Comparison of ENCODE assay signal across 10 mouse cellular contexts in genomic region chr16:77238358-77239175, GRCm38 (mm10).
DNase-seq lines count a peak whose midpoint lies in the region; ATAC-seq and TF ChIP-seq lines count a peak whose summit lies in the region.
"Had no signal": no experiment of that assay in that cellular context is flagged by ENCODE, and none has a peak within 500 bp of the region (broad histone marks: within the 10 kb centered on the region; RNA-seq: fewer than 3 reads in every experiment).

No protein-coding gene starts in this region.

- no peak for TF ChIP-seq POLR2A in limb, embryonic 14.5 days (IDR thresholded peaks at IDR 0.05; ENCODE audit: borderline replicate concordance, extremely low read depth, insufficient read depth, insufficient read length)
- no peak for TF ChIP-seq POLR2A in lung, adult 2 months (IDR thresholded peaks at IDR 0.05; ENCODE audit: borderline replicate concordance, extremely low read depth, low read depth, low read length)

- H3K9ac ChIP-seq in limb, embryonic 14.5 days (ENCODE audit: low read depth, low read length, severe bottlenecking) = no peak overlapping the region
- H3K9ac ChIP-seq in kidney, embryonic 14.5 days (ENCODE audit: low read depth, low read length) = no peak overlapping the region

- no peak overlapping the region for H3K27ac ChIP-seq in limb, embryonic 14.5 days (replicated peaks; ENCODE audit: low read depth, low read length)
- H3K27ac ChIP-seq in kidney, embryonic 14.5 days (ENCODE audit: low read depth, low read length) = no peak overlapping the region

- H3K9me3 ChIP-seq in limb, embryonic 14.5 days (ENCODE audit: control insufficient read depth, low read length) = no peaks in the 10 kb centered on the region
- no peaks in the 10 kb centered on the region for H3K9me3 ChIP-seq in kidney, embryonic 14.5 days (ENCODE audit: control insufficient read depth, low read length)

- ATAC-seq in frontal cortex, adult (ENCODE audit: low TSS enrichment) = peak; percentile 25; the same call in 1 of the 2 replicates
- peak; percentile 66 for ATAC-seq in limb, embryonic 14.5 days (ENCODE audit: low FRiP score, low read depth)
- no peak for ATAC-seq in kidney, embryonic 14.5 days (ENCODE audit: low FRiP score, low TSS enrichment)

- H3K27me3 ChIP-seq in limb, embryonic 14.5 days (ENCODE audit: control insufficient read depth, insufficient read depth, low read length) = no peaks in the 10 kb centered on the region
- no peaks in the 10 kb centered on the region for H3K27me3 ChIP-seq in kidney, embryonic 14.5 days (ENCODE audit: control insufficient read depth, insufficient read depth, low read length)

- 43% methylated on average over 13 of the region's 13 CpGs for whole genome bisulfite sequencing in limb, embryonic 14.5 days
- 77% methylated on average over 13 of the region's 13 CpGs for WGBS in lung, adult 2 months
- 56% methylated on average over 13 of the region's 13 CpGs for WGBS in kidney, embryonic 14.5 days

- 0 out of 2 replicates have a peak overlapping the region, but pooled peaks have one; percentile 1 for H3K4me2 ChIP-seq in limb, embryonic 14.5 days (replicated peaks; ENCODE audit: low read depth, low read length, severe bottlenecking)
- no peak overlapping the region for H3K4me2 ChIP-seq in kidney, embryonic 14.5 days (replicated peaks; ENCODE audit: low read depth, low read length)

- H3K36me3 ChIP-seq in limb, embryonic 14.5 days (ENCODE audit: control insufficient read depth, insufficient read depth, low read length) = no peaks in the 10 kb centered on the region
- no peaks in the 10 kb centered on the region for H3K36me3 ChIP-seq in kidney, embryonic 14.5 days (ENCODE audit: control insufficient read depth, insufficient read depth, low read length)

- peaks cover 23% of the 10 kb centered on the region for H3K4me1 ChIP-seq in limb, embryonic 14.5 days (ENCODE audit: control insufficient read depth, insufficient read depth, low read length)
- H3K4me1 ChIP-seq in lung, adult 2 months (ENCODE audit: control insufficient read depth, insufficient read depth, low read length) = no peaks in the 10 kb centered on the region
- no peaks in the 10 kb centered on the region for H3K4me1 ChIP-seq in kidney, embryonic 14.5 days (ENCODE audit: control insufficient read depth, insufficient read depth, low read length)

- H3K4me3 ChIP-seq in limb, embryonic 14.5 days (replicated peaks; ENCODE audit: low read length) = no peak overlapping the region
- H3K4me3 ChIP-seq in lung, adult 2 months (replicated peaks; ENCODE audit: extremely low read depth, low read depth, low read length) = no peak overlapping the region
- H3K4me3 ChIP-seq in kidney, embryonic 14.5 days (ENCODE audit: low read length) = no peak overlapping the region
- H3K4me3 ChIP-seq: myocyte had no signal

- DNase-seq in urinary bladder, postnatal 14 days (ENCODE audit: low spot score) = peak; percentile 20
- DNase-seq in urinary bladder, postnatal 4 days (ENCODE audit: low spot score in 2 of 2) = no peak
- peak; percentile 80 for DNase-seq in limb, embryonic 14.5 days (ENCODE audit: low spot score)
- DNase-seq in telencephalon, adult 2 months (ENCODE audit: low read depth, low spot score) = peak; percentile 28
- no peak for DNase-seq in spleen, adult 12 weeks (ENCODE audit: low spot score)
- no peak for DNase-seq in lung, adult 2 months
- DNase-seq: adrenal gland, postnatal 10 days had no signal

- no peak for TF ChIP-seq CTCF in lung, adult 2 months (IDR thresholded peaks at IDR 0.05; ENCODE audit: insufficient read depth, low read length)

Comparison
In these comparisons a context has a peak if more than half of its experiments do, and no peak if none do; other contexts are left out.
1. DNase-seq: peak in urinary bladder, postnatal 14 days (single experiment), limb, embryonic 14.5 days (single experiment) and telencephalon, adult 2 months (single experiment); none in urinary bladder, postnatal 4 days (0 of 2), spleen, adult 12 weeks (single experiment) and lung, adult 2 months (single experiment).